Mouse (Mus musculus): ENCODE measurements around the gene C2cd4d. TPM values are rescaled to one million over a fixed set of nuclear protein-coding genes. Genes with fewer than 3 reads are reported as not detected.
A peak's percentile ranks its signal among the peaks of the same experiment; 100 is the strongest.

Gene C2cd4d
- polyA plus RNA-seq, 1 experiment from 2014 or later, result 0.34 TPM

- WGBS (ENCODE audit: insufficient replicate concordance), result 23% methylated on average over 5 of the region's 5 CpGs
- no peak for TF ChIP-seq CTCF (IDR thresholded peaks at IDR 0.05; ENCODE audit: low read depth)
- no peak for TF ChIP-seq EP300 (IDR thresholded peaks at IDR 0.05; ENCODE audit: low read depth)
- Histone ChIP-seq H3K9ac (replicated peaks) (peak within 1 kb of the TSS; percentile 62), H3K4me1 (ENCODE audit: insufficient read depth) (peaks cover 17% of the 10 kb centered on the region), H3K27ac (ENCODE audit: low read depth) (peak within 1 kb of the TSS; percentile 72), H3K36me3 (replicated peaks; ENCODE audit: insufficient read depth, low read length) (no peaks in the 10 kb centered on the region), H3K9me3 (ENCODE audit: low read length) (no peaks in the 10 kb centered on the region), H3K4me2 (ENCODE audit: low read depth, low read length) (peak within 1 kb of the TSS; percentile 66), H3K27me3 (ENCODE audit: insufficient read depth, low read length) (no peaks in the 10 kb centered on the region), H3K4me3 (ENCODE audit: low read depth, low read length) (peak within 1 kb of the TSS; percentile 50)
- peak; percentile 50 for DNase-seq
- peak; percentile 69 for ATAC-seq
Observed at GRCm38 (mm10) chr3:94372641-94373040, 10.4 kb downstream of the C2cd4d start, which contains the start of gene Rorc. Gene Rorc (plus strand): TSS chr3:94372794.

DNA sequence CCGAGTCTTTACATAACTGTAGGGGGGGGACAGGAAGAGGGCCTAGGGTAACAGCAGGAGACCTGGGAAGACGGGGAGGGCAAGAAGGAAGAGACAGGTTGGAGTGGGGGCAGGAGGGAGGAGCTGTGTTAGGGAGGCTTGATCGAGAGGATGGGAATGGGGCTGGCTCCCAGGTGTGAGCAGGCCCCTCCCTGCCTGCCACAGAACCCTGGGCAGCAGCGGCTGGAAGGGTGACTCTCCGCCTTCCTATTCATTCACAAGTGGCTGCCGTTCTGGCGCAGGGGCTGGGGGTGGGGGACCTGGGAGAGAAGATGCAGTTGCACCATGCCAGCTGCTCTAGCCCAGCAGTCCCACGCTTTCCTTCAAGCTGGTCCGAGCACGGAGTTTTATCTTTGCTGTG, 10.9 kb downstream of the C2cd4d start:
- Histone ChIP-seq H3K36me3 (replicated peaks; ENCODE audit: insufficient read depth, low read length) (no peaks in the 10 kb centered on the region; the same call in 1 of the 2 replicates), H3K9me3 (ENCODE audit: low read length) (no peaks in the 10 kb centered on the region), H3K4me3 (ENCODE audit: low read depth, low read length) (peak overlapping the region; percentile 50), H3K27ac (ENCODE audit: low read depth) (peak overlapping the region; percentile 72), H3K27me3 (ENCODE audit: insufficient read depth, low read length) (no peaks in the 10 kb centered on the region), H3K9ac (replicated peaks) (peak overlapping the region; percentile 62), H3K4me2 (ENCODE audit: low read depth, low read length) (peak overlapping the region; percentile 66), H3K4me1 (ENCODE audit: insufficient read depth) (peaks cover 15% of the 10 kb centered on the region)
- peak; percentile 16; the same call in 1 of the 2 replicates for ATAC-seq
- TF ChIP-seq EP300 (IDR thresholded peaks at IDR 0.05; ENCODE audit: low read depth) (no peak), CTCF (IDR thresholded peaks at IDR 0.05; ENCODE audit: low read depth) (no peak)
- no peak for DNase-seq
- WGBS (ENCODE audit: insufficient replicate concordance), result 13% methylated on average over 7 of the region's 10 CpGs

DNA sequence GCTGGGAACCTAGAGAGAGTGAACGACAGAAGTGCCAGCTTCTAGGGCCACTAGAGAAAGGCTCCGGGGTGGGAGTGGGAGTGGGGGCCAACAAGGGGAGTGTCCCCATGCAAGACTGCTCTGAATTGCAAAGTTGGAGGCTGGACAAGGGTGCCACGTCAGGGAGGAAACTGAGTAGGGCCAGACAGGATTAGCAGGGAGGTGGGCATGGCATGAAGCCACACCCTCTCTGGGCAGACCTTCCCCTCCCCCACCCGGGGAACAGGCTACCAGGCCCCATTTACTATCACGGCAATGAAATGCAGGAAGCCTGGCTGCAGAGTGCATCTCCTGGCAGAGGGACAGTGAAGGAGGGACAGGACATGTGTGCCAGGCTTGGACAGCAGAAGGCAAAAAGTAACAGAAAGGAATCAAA, 11.4 kb downstream of the C2cd4d start:
- DNase-seq (no peak), ATAC-seq (no peak)
- no peaks in the 10 kb centered on the region for H3K27me3 ChIP-seq (ENCODE audit: insufficient read depth, low read length)
- no peak for TF ChIP-seq CTCF (IDR thresholded peaks at IDR 0.05; ENCODE audit: low read depth)
- TF ChIP-seq EP300 (IDR thresholded peaks at IDR 0.05; ENCODE audit: low read depth), result no peak
- no peaks in the 10 kb centered on the region for H3K9me3 ChIP-seq (ENCODE audit: low read length)
- H3K9ac ChIP-seq (replicated peaks), result peak overlapping the region; percentile 62; the same call in 1 of the 2 replicates
- WGBS (ENCODE audit: insufficient replicate concordance), result 4% methylated on average over 5 of the region's 5 CpGs
- peaks cover 15% of the 10 kb centered on the region for H3K4me1 ChIP-seq (ENCODE audit: insufficient read depth)
- H3K36me3 ChIP-seq (replicated peaks; ENCODE audit: insufficient read depth, low read length), result no peaks in the 10 kb centered on the region; the same call in 1 of the 2 replicates
- H3K27ac ChIP-seq (ENCODE audit: low read depth), result no peak overlapping the region
- H3K4me2 ChIP-seq (ENCODE audit: low read depth, low read length), result peak overlapping the region; percentile 66
- peak overlapping the region; percentile 50 for H3K4me3 ChIP-seq (ENCODE audit: low read depth, low read length)

GRCm38 (mm10) chr3:94374636-94375035, 12.4 kb downstream of the C2cd4d start:
- no peak overlapping the region for H3K4me3 ChIP-seq (ENCODE audit: low read depth, low read length)
- H3K27ac ChIP-seq (ENCODE audit: low read depth), result no peak overlapping the region
- no peaks in the 10 kb centered on the region for H3K9me3 ChIP-seq (ENCODE audit: low read length)
- TF ChIP-seq CTCF (IDR thresholded peaks at IDR 0.05; ENCODE audit: low read depth), result no peak
- no peak for TF ChIP-seq EP300 (IDR thresholded peaks at IDR 0.05; ENCODE audit: low read depth)
- H3K4me2 ChIP-seq (ENCODE audit: low read depth, low read length), result 0 out of 2 replicates have a peak overlapping the region, but pooled peaks have one; percentile 66
- ATAC-seq, result no peak
- no peak overlapping the region for H3K9ac ChIP-seq (replicated peaks)
- peaks cover 13% of the 10 kb centered on the region for H3K4me1 ChIP-seq (ENCODE audit: insufficient read depth)
- DNase-seq, result no peak
- H3K27me3 ChIP-seq (ENCODE audit: insufficient read depth, low read length), result no peaks in the 10 kb centered on the region
- H3K36me3 ChIP-seq (replicated peaks; ENCODE audit: insufficient read depth, low read length), result no peaks in the 10 kb centered on the region; the same call in 1 of the 2 replicates

DNA sequence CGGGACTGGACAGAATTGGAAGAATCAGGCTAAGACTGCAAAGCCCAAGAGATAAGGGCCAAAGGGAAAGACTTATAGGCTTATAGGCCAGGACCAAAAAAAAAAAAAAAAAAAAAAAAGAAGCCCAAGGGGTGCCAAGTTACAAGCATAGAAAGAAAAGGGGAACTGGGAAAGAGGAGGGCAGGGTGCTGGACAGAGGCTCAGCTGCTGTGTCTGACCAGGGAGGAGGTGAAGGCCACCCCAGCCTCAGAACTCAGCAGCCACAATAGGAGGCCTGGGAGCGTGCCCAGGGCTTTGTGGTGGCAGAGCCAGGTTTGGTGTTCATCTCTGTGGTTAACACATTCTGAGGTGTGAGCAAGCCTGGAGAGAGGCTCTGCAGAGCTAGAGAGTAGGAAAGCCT, 12.9 kb downstream of the C2cd4d start:
- TF ChIP-seq EP300 (IDR thresholded peaks at IDR 0.05; ENCODE audit: low read depth) (no peak), CTCF (IDR thresholded peaks at IDR 0.05; ENCODE audit: low read depth) (no peak)
- Histone ChIP-seq H3K4me2 (ENCODE audit: low read depth, low read length) (no peak overlapping the region), H3K36me3 (replicated peaks; ENCODE audit: insufficient read depth, low read length) (no peaks in the 10 kb centered on the region; the same call in 1 of the 2 replicates), H3K9me3 (ENCODE audit: low read length) (no peaks in the 10 kb centered on the region), H3K27ac (ENCODE audit: low read depth) (no peak overlapping the region), H3K4me1 (ENCODE audit: insufficient read depth) (peaks cover 9% of the 10 kb centered on the region), H3K27me3 (ENCODE audit: insufficient read depth, low read length) (no peaks in the 10 kb centered on the region), H3K4me3 (ENCODE audit: low read depth, low read length) (no peak overlapping the region), H3K9ac (replicated peaks) (no peak overlapping the region)
- ATAC-seq, result no peak
- WGBS (ENCODE audit: insufficient replicate concordance), result 42% methylated on average over 2 of the region's 2 CpGs
- no peak for DNase-seq

- no peak overlapping the region for H3K27ac ChIP-seq (ENCODE audit: low read depth)
Observed at GRCm38 (mm10) chr3:94375861-94376260, 13.6 kb downstream of the C2cd4d start.

More at GRCm38 (mm10) chr3:94375861-94376260, 13.6 kb downstream of the C2cd4d start:
- no peak overlapping the region for H3K4me3 ChIP-seq (ENCODE audit: low read depth, low read length)
- ATAC-seq, result no peak
- no peak for TF ChIP-seq CTCF (IDR thresholded peaks at IDR 0.05; ENCODE audit: low read depth)
- no peak for TF ChIP-seq EP300 (IDR thresholded peaks at IDR 0.05; ENCODE audit: low read depth)
- H3K9ac ChIP-seq (replicated peaks), result no peak overlapping the region
- WGBS (ENCODE audit: insufficient replicate concordance), result 63% methylated on average over 5 of the region's 5 CpGs
- H3K27me3 ChIP-seq (ENCODE audit: insufficient read depth, low read length), result no peaks in the 10 kb centered on the region
- H3K9me3 ChIP-seq (ENCODE audit: low read length), result no peaks in the 10 kb centered on the region
- no peak overlapping the region for H3K4me2 ChIP-seq (ENCODE audit: low read depth, low read length)
- H3K4me1 ChIP-seq (ENCODE audit: insufficient read depth), result peaks cover 9% of the 10 kb centered on the region
- no peak for DNase-seq
- H3K36me3 ChIP-seq (replicated peaks; ENCODE audit: insufficient read depth, low read length), result no peaks in the 10 kb centered on the region; the same call in 1 of the 2 replicates

Measured in liver, postnatal 0 days (tissue).